Mouse (Mus musculus): ENCODE results near the gene Atp2b2. TPM values are rescaled to one million over a fixed set of nuclear protein-coding genes. Genes with fewer than 3 reads are reported as not detected.
"Not testable (repeated sequence)": the region's sequence is repeated elsewhere in the genome, so short reads cannot be mapped to it uniquely, and the experiment has no call there.

The Atp2b2 gene
- polyA plus RNA-seq, 1 experiment from 2014 or later: 0.09 TPM

GRCm38 (mm10) chr6:113728181-113728580 lies 314.2 kb downstream of the Atp2b2 start:
- WGBS: 86% methylated on average over 7 of the region's 7 CpGs
- H3K27me3 ChIP-seq (ENCODE audit: insufficient read depth, low read length): no peaks in the 10 kb centered on the region
- H3K9ac ChIP-seq: no peak overlapping the region
- no peak for TF ChIP-seq CTCF (IDR thresholded peaks at IDR 0.05; ENCODE audit: low read depth)
- H3K27ac ChIP-seq (ENCODE audit: low read depth): no peak overlapping the region
- no peaks in the 10 kb centered on the region for H3K9me3 ChIP-seq (ENCODE audit: low read depth, low read length)
- H3K36me3 ChIP-seq (ENCODE audit: insufficient read depth): peaks cover 85% of the 10 kb centered on the region
- no peak for ATAC-seq (ENCODE audit: insufficient read depth)
- no peak overlapping the region for H3K4me2 ChIP-seq
- no peak overlapping the region for H3K4me3 ChIP-seq (ENCODE audit: low read depth, low read length)
- no peak for DNase-seq
- no peaks in the 10 kb centered on the region for H3K4me1 ChIP-seq (ENCODE audit: insufficient read depth)

- H3K36me3 ChIP-seq (ENCODE audit: insufficient read depth): peaks cover 71% of the 10 kb centered on the region
- H3K9me3 ChIP-seq (ENCODE audit: low read depth, low read length): no peaks in the 10 kb centered on the region
- H3K9ac ChIP-seq: no peak overlapping the region
- DNase-seq (no peak), ATAC-seq (ENCODE audit: insufficient read depth) (no peak)
- no peaks in the 10 kb centered on the region for H3K4me1 ChIP-seq (ENCODE audit: insufficient read depth)
- no peak overlapping the region for H3K4me3 ChIP-seq (ENCODE audit: low read depth, low read length)
- H3K27ac ChIP-seq (ENCODE audit: low read depth): no peak overlapping the region
- no peaks in the 10 kb centered on the region for H3K27me3 ChIP-seq (ENCODE audit: insufficient read depth, low read length)
- TF ChIP-seq CTCF (IDR thresholded peaks at IDR 0.05; ENCODE audit: low read depth): no peak
- no peak overlapping the region for H3K4me2 ChIP-seq
- WGBS: 62% methylated on average over 4 of the region's 4 CpGs
These were observed 321.4 kb downstream of the Atp2b2 start for GRCm38 (mm10) chr6:113721061-113721460.

DNA sequence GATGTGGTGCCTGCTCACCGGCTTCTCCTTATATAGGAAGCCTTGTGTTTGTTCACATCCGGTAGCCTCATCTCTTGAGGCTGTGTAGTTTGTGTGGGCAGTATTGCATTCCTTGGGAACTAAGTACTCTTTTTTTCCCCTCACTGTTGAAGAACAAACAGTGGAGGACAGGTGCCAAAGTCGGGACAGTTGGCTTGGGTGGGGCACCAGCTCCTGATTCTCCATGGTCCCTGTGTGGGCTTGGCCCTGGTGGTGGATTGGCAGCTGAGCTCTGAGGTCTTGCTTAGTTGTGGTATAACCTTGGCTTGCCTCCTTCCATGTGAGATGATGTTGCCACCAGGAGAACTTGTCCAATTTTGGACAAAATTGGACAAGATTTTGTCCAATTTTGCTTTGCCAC lies 322.5 kb downstream of the Atp2b2 start, which contains the start of gene Ghrl:
Gene Ghrl (minus strand): TSS at position 3 of the 400 bp plus-strand sequence.
- Histone ChIP-seq H3K27ac (ENCODE audit: low read depth) (no peak within 1 kb of the TSS), H3K27me3 (ENCODE audit: insufficient read depth, low read length) (no peaks in the 10 kb centered on the region), H3K4me3 (ENCODE audit: low read depth, low read length) (no peak within 1 kb of the TSS), H3K9me3 (ENCODE audit: low read depth, low read length) (no peaks in the 10 kb centered on the region), H3K4me2 (no peak within 1 kb of the TSS), H3K4me1 (ENCODE audit: insufficient read depth) (no peaks in the 10 kb centered on the region), H3K9ac (no peak within 1 kb of the TSS), H3K36me3 (ENCODE audit: insufficient read depth) (peaks cover 73% of the 10 kb centered on the region)
- DNase-seq (no peak), ATAC-seq (ENCODE audit: insufficient read depth) (no peak)
- 59% methylated on average over 3 of the region's 3 CpGs for WGBS
- TF ChIP-seq CTCF (IDR thresholded peaks at IDR 0.05; ENCODE audit: low read depth): no peak

GRCm38 (mm10) chr6:113717541-113717940 lies 324.9 kb downstream of the Atp2b2 start:
- 81% methylated on average over 3 of the region's 3 CpGs for WGBS
- Histone ChIP-seq H3K9me3 (ENCODE audit: low read depth, low read length) (no peaks in the 10 kb centered on the region), H3K27me3 (ENCODE audit: insufficient read depth, low read length) (no peaks in the 10 kb centered on the region), H3K4me3 (ENCODE audit: low read depth, low read length) (no peak overlapping the region), H3K4me2 (no peak overlapping the region), H3K27ac (ENCODE audit: low read depth) (no peak overlapping the region), H3K9ac (no peak overlapping the region), H3K4me1 (ENCODE audit: insufficient read depth) (no peaks in the 10 kb centered on the region), H3K36me3 (ENCODE audit: insufficient read depth) (peaks cover 81% of the 10 kb centered on the region)
- TF ChIP-seq CTCF (IDR thresholded peaks at IDR 0.05; ENCODE audit: low read depth): no peak
- ATAC-seq (ENCODE audit: insufficient read depth): no peak
- no peak for DNase-seq

GRCm38 (mm10) chr6:113714797-113715196 lies 327.6 kb downstream of the Atp2b2 start:
- no peak for DNase-seq
- no peak overlapping the region for H3K9ac ChIP-seq
- H3K4me2 ChIP-seq: no peak overlapping the region
- WGBS: 65% methylated on average over 1 of the region's 1 CpGs
- no peaks in the 10 kb centered on the region for H3K9me3 ChIP-seq (ENCODE audit: low read depth, low read length)
- no peak overlapping the region for H3K4me3 ChIP-seq (ENCODE audit: low read depth, low read length)
- H3K27me3 ChIP-seq (ENCODE audit: insufficient read depth, low read length): no peaks in the 10 kb centered on the region
- ATAC-seq (ENCODE audit: insufficient read depth): no peak
- no peak overlapping the region for H3K27ac ChIP-seq (ENCODE audit: low read depth)
- TF ChIP-seq CTCF (IDR thresholded peaks at IDR 0.05; ENCODE audit: low read depth): no peak
- peaks cover 90% of the 10 kb centered on the region for H3K36me3 ChIP-seq (ENCODE audit: insufficient read depth)
- H3K4me1 ChIP-seq (ENCODE audit: insufficient read depth): no peaks in the 10 kb centered on the region

- H3K4me3 ChIP-seq (ENCODE audit: low read depth, low read length): no peak overlapping the region
- ATAC-seq (ENCODE audit: insufficient read depth) (no peak), DNase-seq (no peak)
- H3K4me2 ChIP-seq: no peak overlapping the region
- H3K9me3 ChIP-seq (ENCODE audit: low read depth, low read length): no peaks in the 10 kb centered on the region
- 91% methylated on average over 2 of the region's 2 CpGs for WGBS
- TF ChIP-seq CTCF (IDR thresholded peaks at IDR 0.05; ENCODE audit: low read depth): no peak
- no peak overlapping the region for H3K27ac ChIP-seq (ENCODE audit: low read depth)
- no peaks in the 10 kb centered on the region for H3K27me3 ChIP-seq (ENCODE audit: insufficient read depth, low read length)
- peaks cover 91% of the 10 kb centered on the region for H3K36me3 ChIP-seq (ENCODE audit: insufficient read depth)
- H3K4me1 ChIP-seq (ENCODE audit: insufficient read depth): no peaks in the 10 kb centered on the region
- no peak overlapping the region for H3K9ac ChIP-seq
These were observed 328.1 kb downstream of the Atp2b2 start for GRCm38 (mm10) chr6:113714276-113714675.

GRCm38 (mm10) chr6:113713389-113713788 lies 329.0 kb downstream of the Atp2b2 start:
- not testable (repeated sequence) for ATAC-seq (ENCODE audit: insufficient read depth); H3K27me3 ChIP-seq (ENCODE audit: insufficient read depth, low read length); H3K4me1 ChIP-seq (ENCODE audit: insufficient read depth); H3K27ac ChIP-seq (ENCODE audit: low read depth); H3K4me2 ChIP-seq; H3K4me3 ChIP-seq (ENCODE audit: low read depth, low read length); H3K9ac ChIP-seq; H3K9me3 ChIP-seq (ENCODE audit: low read depth, low read length); DNase-seq
- H3K36me3 ChIP-seq (ENCODE audit: insufficient read depth): peaks cover 96% of the 10 kb centered on the region
- 88% methylated on average over 5 of the region's 5 CpGs for WGBS

GRCm38 (mm10) chr6:113712718-113713117 lies 329.7 kb downstream of the Atp2b2 start:
- WGBS: 90% methylated on average over 3 of the region's 3 CpGs
- no peak for TF ChIP-seq CTCF (IDR thresholded peaks at IDR 0.05; ENCODE audit: low read depth)
- Histone ChIP-seq H3K36me3 (ENCODE audit: insufficient read depth) (peaks cover 98% of the 10 kb centered on the region), H3K9me3 (ENCODE audit: low read depth, low read length) (no peaks in the 10 kb centered on the region), H3K4me1 (ENCODE audit: insufficient read depth) (no peaks in the 10 kb centered on the region), H3K27me3 (ENCODE audit: insufficient read depth, low read length) (no peaks in the 10 kb centered on the region), H3K9ac (no peak overlapping the region), H3K4me3 (ENCODE audit: low read depth, low read length) (no peak overlapping the region), H3K4me2 (no peak overlapping the region), H3K27ac (ENCODE audit: low read depth) (no peak overlapping the region)
- no peak for ATAC-seq (ENCODE audit: insufficient read depth)
- DNase-seq: no peak

Data from lung, embryonic 14.5 days (tissue).